In genomic region chr6:136542105-136542504, GRCm38 (mm10) we compare ENCODE assay signal across 12 mouse cellular contexts. TPM values are rescaled to one million over a fixed set of nuclear protein-coding genes. Genes with fewer than 3 reads are reported as not detected.
A peak's percentile ranks its signal among the peaks of the same experiment; 100 is the strongest.
DNase-seq lines count a peak whose midpoint lies in the region; ATAC-seq and TF ChIP-seq lines count a peak whose summit lies in the region.
"Had no signal": no experiment of that assay in that cellular context is flagged by ENCODE, and none has a peak within 500 bp of the region (broad histone marks: within the 10 kb centered on the region; RNA-seq: fewer than 3 reads in every experiment).

No protein-coding gene starts in this region.

- H3K4me1 ChIP-seq in heart, embryonic 12.5 days (replicated peaks): peaks cover 32% of the 10 kb centered on the region
- peaks cover 50% of the 10 kb centered on the region for H3K4me1 ChIP-seq in neural tube, embryonic 13.5 days (replicated peaks)
- peaks cover 12% of the 10 kb centered on the region; the same call in 1 of the 2 replicates for H3K4me1 ChIP-seq in hindbrain, postnatal 0 days (ENCODE audit: insufficient read depth, low read length)
- peaks cover 31% of the 10 kb centered on the region for H3K4me1 ChIP-seq in neural tube, embryonic 15.5 days

- no peak for ATAC-seq in heart, embryonic 12.5 days (ENCODE audit: insufficient number of reproducible peaks, low FRiP score)
- ATAC-seq in neural tube, embryonic 13.5 days (ENCODE audit: low read depth): no peak
- no peak for ATAC-seq in hindbrain, postnatal 0 days
- peak; percentile 39; the same call in 1 of the 2 replicates for ATAC-seq in neural tube, embryonic 15.5 days (ENCODE audit: low FRiP score)
- no peak for ATAC-seq in inflammation-experienced regulatory T-cells, adult 6 months
- ATAC-seq: intestine, postnatal 0 days had no signal

- WGBS in heart, embryonic 12.5 days: 88% methylated on average over 1 of the region's 1 CpGs
- 66% methylated on average over 1 of the region's 1 CpGs for WGBS in neural tube, embryonic 13.5 days
- 68% methylated on average over 1 of the region's 1 CpGs for WGBS in hindbrain, postnatal 0 days
- WGBS in neural tube, embryonic 15.5 days: 67% methylated on average over 1 of the region's 1 CpGs

- no peaks in the 10 kb centered on the region for H3K9me3 ChIP-seq in heart, embryonic 12.5 days (replicated peaks)
- H3K9me3 ChIP-seq in neural tube, embryonic 13.5 days: no peaks in the 10 kb centered on the region
- no peaks in the 10 kb centered on the region for H3K9me3 ChIP-seq in hindbrain, postnatal 0 days (ENCODE audit: low read length)
- H3K9me3 ChIP-seq in neural tube, embryonic 15.5 days (replicated peaks): no peaks in the 10 kb centered on the region
- H3K9me3 ChIP-seq: embryonic facial prominence, embryonic 12.5 days had no signal

- peaks cover 34% of the 10 kb centered on the region for H3K36me3 ChIP-seq in heart, embryonic 12.5 days
- peaks cover 9% of the 10 kb centered on the region for H3K36me3 ChIP-seq in neural tube, embryonic 13.5 days
- no peaks in the 10 kb centered on the region for H3K36me3 ChIP-seq in hindbrain, postnatal 0 days (ENCODE audit: insufficient read depth, low read length)
- peaks cover 15% of the 10 kb centered on the region; the same call in 1 of the 2 replicates for H3K36me3 ChIP-seq in neural tube, embryonic 15.5 days

- no peak for DNase-seq in heart, adult 9 months (ENCODE audit: low spot score in 2 of 2)
- DNase-seq in neural tube, embryonic 10.5 days (ENCODE audit: extremely low spot score, low spot score): no peak
- DNase-seq in hindbrain, postnatal 0 days (ENCODE audit: low spot score): peak; percentile 39
- DNase-seq in thymus, adult 18-20 months: no peak
- DNase-seq: adrenal gland, postnatal 10 days had no signal

- H3K4me2 ChIP-seq in heart, embryonic 12.5 days: no peak overlapping the region
- H3K4me2 ChIP-seq in neural tube, embryonic 13.5 days: no peak overlapping the region
- H3K4me2 ChIP-seq in hindbrain, postnatal 0 days (ENCODE audit: low read depth, low read length): peak overlapping the region; percentile 3; the same call in 1 of the 2 replicates
- H3K4me2 ChIP-seq in neural tube, embryonic 15.5 days: no peak overlapping the region
- H3K4me2 ChIP-seq: embryonic facial prominence, embryonic 12.5 days had no signal

- H3K9ac ChIP-seq in heart, embryonic 12.5 days: no peak overlapping the region
- H3K9ac ChIP-seq in neural tube, embryonic 13.5 days: no peak overlapping the region
- no peak overlapping the region for H3K9ac ChIP-seq in hindbrain, postnatal 0 days (replicated peaks; ENCODE audit: low read length)
- no peak overlapping the region for H3K9ac ChIP-seq in neural tube, embryonic 15.5 days (replicated peaks)
- H3K9ac ChIP-seq: embryonic facial prominence, embryonic 12.5 days; liver, embryonic 14.5 days had no signal

- no peaks in the 10 kb centered on the region for H3K27me3 ChIP-seq in heart, embryonic 12.5 days (replicated peaks)
- H3K27me3 ChIP-seq in neural tube, embryonic 13.5 days: no peaks in the 10 kb centered on the region
- no peaks in the 10 kb centered on the region for H3K27me3 ChIP-seq in hindbrain, postnatal 0 days (ENCODE audit: insufficient read depth, low read length)
- H3K27me3 ChIP-seq in neural tube, embryonic 15.5 days (replicated peaks): no peaks in the 10 kb centered on the region
- H3K27me3 ChIP-seq: embryonic facial prominence, embryonic 12.5 days had no signal

- no peak overlapping the region for H3K4me3 ChIP-seq in heart, embryonic 12.5 days
- no peak overlapping the region for H3K4me3 ChIP-seq in neural tube, embryonic 13.5 days
- no peak overlapping the region for H3K4me3 ChIP-seq in hindbrain, postnatal 0 days (ENCODE audit: low read length)
- H3K4me3 ChIP-seq in neural tube, embryonic 15.5 days (replicated peaks): no peak overlapping the region
- H3K4me3 ChIP-seq: embryonic facial prominence, embryonic 12.5 days had no signal

- no peak for TF ChIP-seq CTCF in hindbrain, postnatal 0 days (IDR thresholded peaks at IDR 0.05; ENCODE audit: low read depth)

- peak overlapping the region; percentile 79 for H3K27ac ChIP-seq in heart, embryonic 12.5 days (ENCODE audit: poor library complexity, severe bottlenecking)
- peak overlapping the region; percentile 84 for H3K27ac ChIP-seq in neural tube, embryonic 13.5 days (replicated peaks)
- H3K27ac ChIP-seq in hindbrain, postnatal 0 days: peak overlapping the region; percentile 64
- peak overlapping the region; percentile 76; the same call in 1 of the 2 replicates for H3K27ac ChIP-seq in neural tube, embryonic 15.5 days (replicated peaks)
- H3K27ac ChIP-seq: liver, embryonic 14.5 days had no signal

RNA-seq across cellular contexts. Expression of gene Atf7ip, which starts 36.1 kb away (rescaled TPM):
- polyA plus RNA-seq in heart, embryonic 12.5 days (2016; fragmentation: Nextera tagmentation; extraction: Ambion mirVana): 51.0 and 51.5 TPM in 2 replicates
- 37.8 and 55.4 TPM in 2 replicates for polyA plus RNA-seq in neural tube, embryonic 13.5 days (2015; fragmentation: Nextera tagmentation; extraction: Ambion mirVana)
- total RNA-seq in hindbrain, postnatal 0 days (2014; rRNA removed): 39.4 and 42.8 TPM in 2 replicates
- polyA plus RNA-seq in hindbrain, postnatal 0 days (2015; fragmentation: Nextera tagmentation; extraction: Ambion mirVana): 22.9 and 25.6 TPM in 2 replicates
- polyA plus RNA-seq in neural tube, embryonic 15.5 days (2015; fragmentation: Nextera tagmentation; extraction: Ambion mirVana): 33.5 and 36.0 TPM in 2 replicates
- polyA plus RNA-seq in inflammation-experienced regulatory T-cells, adult 6 months (2017; shearing (Covaris generic)): 10 to 100 TPM; 79.8 to 94.2 (median 91.2) TPM
